Mouse (Mus musculus): ENCODE results near the gene Kif6.

DNA sequence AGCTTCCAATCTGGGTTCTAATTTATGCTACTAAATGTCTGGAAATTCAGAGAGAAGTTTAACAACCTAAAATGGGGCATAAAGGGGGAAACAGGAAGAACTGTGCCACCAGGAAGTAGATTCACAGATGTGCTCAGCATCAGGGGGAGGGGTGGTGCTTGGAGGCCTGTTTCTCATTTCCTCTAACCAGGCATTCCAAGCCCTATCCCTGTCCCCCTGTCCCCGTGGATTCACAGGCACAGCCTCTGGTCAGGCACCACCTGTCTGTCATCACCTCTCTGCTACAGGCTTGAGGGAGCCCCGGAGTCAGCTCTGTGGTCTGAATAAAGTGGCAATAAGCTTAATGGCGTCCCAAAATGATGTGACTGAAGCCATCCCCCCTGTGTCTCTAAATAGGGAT is 216.8 kb downstream of the Kif6 start:
- no peak for TF ChIP-seq CTCF (IDR thresholded peaks at IDR 0.05; ENCODE audit: extremely low read depth, insufficient read depth, insufficient read length, insufficient replicate concordance)
- TF ChIP-seq POLR2A (IDR thresholded peaks at IDR 0.05; ENCODE audit: low read depth, low read length): no peak

Measured in spleen, adult 2 months (tissue).